Mouse (Mus musculus) B cell, adult 2 months (primary cell): ENCODE measurements around the gene Foxp1.

Source experiments
- DNase-seq, 2 experiments: peaks; one replicate each; pipeline ENCODE4 v3.0.0; 2022

Foxp1 gene

GRCm38 (mm10) chr6:99519806-99520675, 2.5 kb downstream of the Foxp1 start:
- DNase-seq = peak; percentile 42 to 45

DNA sequence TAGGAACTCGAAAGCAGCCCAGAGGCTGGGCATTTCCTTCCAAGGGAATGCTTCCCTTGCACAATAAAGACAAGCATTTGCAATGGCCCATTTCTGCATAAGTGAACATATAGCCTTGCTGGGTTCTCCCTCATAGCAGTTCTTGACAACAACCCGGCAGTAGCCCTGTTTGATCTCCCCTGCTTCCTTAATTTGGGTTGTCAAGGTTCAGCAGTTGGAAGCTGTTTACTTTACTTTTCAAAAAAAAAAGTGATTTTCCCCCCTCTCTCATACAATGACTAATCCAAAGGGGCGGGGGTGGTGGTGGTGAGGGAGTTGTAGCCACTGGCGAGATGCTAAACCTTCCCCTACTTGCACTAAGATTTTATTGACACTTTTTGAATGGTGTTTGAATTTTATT, 3.5 kb downstream of the Foxp1 start:
- peak; percentile 12 to 16 for DNase-seq

DNA sequence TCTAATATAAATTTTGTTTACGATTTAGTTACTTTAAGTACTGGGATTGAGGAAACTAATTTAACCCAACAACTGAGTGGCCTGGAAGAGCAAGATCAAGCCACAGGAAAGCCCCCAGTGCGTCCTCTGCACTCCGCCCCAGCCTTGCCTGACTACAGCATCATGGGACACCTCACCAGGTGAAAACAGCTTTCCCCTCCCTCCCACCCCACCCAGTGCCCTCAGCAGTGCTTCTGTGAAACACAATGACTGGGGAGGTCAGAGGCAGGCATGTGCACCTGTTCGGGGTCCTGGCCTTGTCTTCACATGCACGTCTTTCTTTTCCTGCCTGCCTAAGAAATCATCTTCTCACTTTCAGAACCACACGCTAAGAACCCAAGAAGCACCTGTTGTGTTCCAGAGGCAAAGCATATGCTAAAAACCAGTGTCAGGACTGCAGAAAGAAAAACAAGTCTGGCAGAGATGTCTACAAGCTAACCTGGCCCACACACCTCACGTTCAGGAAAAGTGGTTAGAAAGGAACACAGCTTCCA, 6.8 kb downstream of the Foxp1 start:
- no peak for DNase-seq

- DNase-seq = no peak
These were observed 10.7 kb downstream of the Foxp1 start for GRCm38 (mm10) chr6:99511862-99512261.

GRCm38 (mm10) chr6:99509189-99509592, 13.3 kb downstream of the Foxp1 start:
- DNase-seq = no peak

DNA sequence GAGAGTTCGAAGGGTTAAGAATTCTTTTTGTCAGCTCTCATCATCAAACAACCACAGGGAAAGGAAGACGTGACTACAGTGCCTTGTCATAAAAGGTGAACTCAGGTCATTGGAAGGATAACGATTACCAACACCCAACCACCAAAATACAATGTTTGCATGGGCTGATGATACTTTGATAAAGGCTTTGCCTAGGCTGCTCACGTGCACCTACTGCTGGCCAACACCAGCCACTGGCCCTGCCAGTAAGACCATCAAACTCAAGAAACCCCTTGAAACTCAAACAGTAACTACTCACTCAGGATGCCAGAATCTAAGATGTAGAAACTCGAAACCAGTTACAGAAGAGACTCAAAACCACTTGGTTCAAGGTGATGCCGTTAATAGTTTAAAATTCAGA, 15.7 kb downstream of the Foxp1 start:
- DNase-seq = peak in 1 of 2 experiments; percentile 49

DNA sequence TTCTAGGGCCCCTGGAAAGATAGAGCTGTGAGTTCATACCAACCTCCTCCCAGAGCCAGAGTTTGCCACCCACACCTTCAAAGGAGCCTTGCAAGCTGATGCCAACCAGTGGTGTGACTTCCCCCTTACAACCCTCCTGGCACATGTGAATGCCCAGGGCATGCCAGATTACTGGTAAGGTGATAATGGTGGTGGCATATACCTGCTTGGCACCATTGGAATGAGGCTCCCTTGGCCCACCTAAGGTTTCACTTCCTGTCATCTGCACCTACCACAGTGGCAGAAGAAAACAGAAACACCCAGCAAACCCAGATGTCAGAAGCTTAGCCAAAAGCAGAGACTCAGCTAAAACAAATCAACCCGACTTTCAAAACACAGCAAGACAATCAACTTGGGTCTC, 18.8 kb downstream of the Foxp1 start:
- no peak for DNase-seq

- DNase-seq = no peak
These were observed 19.8 kb downstream of the Foxp1 start for GRCm38 (mm10) chr6:99502727-99503126.

- DNase-seq = no peak
These were observed 20.2 kb downstream of the Foxp1 start for GRCm38 (mm10) chr6:99502314-99502713.

GRCm38 (mm10) chr6:99500570-99501270, 21.8 kb downstream of the Foxp1 start:
- DNase-seq = no peak

- DNase-seq = no peak
These were observed 24.4 kb downstream of the Foxp1 start for GRCm38 (mm10) chr6:99498082-99498481.

- no peak for DNase-seq
These were observed 26.4 kb downstream of the Foxp1 start for GRCm38 (mm10) chr6:99496114-99496513.

DNA sequence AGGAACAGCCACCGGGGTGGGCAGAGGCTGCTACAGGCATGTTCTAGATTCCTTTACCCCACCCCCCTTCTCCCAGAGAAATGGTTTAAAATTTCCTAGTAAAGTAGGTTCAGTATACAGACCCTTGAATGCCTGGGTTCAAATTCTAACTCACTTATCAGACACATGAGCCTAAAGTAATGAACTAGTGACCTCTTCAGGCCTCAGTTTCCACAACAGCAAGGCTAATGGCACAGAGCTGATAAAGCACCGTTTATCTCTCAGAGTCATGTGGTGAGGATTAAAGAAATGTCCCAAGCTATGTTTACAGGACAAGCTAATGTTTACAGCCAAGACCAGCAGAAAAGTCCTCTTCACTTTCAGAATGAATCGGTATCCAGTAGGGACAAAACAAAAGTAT, 29.6 kb downstream of the Foxp1 start:
- DNase-seq = no peak

DNA sequence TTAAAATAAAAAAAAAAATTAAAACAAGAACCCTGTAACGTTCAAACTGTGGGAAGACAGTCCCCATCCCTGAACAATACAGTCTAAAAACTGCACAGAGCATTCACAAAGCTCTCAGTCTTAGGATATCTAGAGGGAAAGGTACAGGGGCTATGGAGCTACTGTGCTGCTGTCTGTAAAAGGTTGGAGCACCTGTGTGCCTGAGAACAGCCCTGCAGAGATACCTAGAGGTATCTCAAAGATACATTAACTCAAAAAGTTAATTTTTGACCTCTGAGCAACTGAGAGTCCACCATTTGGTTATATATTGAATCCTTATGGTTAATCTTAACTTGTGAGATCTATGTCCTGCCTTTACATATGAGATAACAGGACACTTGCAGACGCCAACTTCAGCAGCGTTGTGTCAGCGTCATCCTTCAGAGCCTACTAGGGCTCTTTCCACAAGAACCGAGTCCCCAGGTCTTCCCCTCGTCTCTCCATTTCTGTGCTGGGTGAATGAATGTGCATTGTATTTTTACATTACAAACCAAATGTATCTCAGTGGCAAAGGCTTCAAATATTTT, 30.5 kb downstream of the Foxp1 start:
- DNase-seq = no peak

DNA sequence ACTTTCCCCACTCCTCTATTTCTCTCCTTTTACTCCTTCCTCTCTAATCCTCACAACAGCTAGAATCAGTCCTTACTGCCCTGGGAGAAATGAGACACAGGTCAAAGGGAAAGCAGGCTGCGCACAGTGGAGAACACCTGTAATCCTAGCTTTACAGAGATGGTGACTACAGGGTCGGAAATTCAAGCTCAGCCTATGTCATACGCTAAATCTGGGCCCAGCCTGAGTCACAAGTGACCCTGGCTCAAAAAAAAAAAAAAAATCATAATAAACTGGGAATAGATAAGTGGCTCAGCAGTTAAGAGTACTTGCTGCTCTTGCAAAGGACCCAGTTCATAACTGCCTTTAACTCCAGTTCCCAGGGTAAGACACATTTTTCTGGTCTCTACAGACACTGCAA, 31.4 kb downstream of the Foxp1 start:
- no peak for DNase-seq

GRCm38 (mm10) chr6:99489900-99490648, 32.4 kb downstream of the Foxp1 start:
- no peak for DNase-seq

- DNase-seq = no peak
These were observed 33.1 kb downstream of the Foxp1 start for GRCm38 (mm10) chr6:99489423-99489822.

- DNase-seq = peak in 1 of 2 experiments; percentile 11
These were observed 36.5 kb downstream of the Foxp1 start for GRCm38 (mm10) chr6:99485884-99486640.

GRCm38 (mm10) chr6:99485217-99485883, 37.2 kb downstream of the Foxp1 start:
- peak; percentile 51 to 54 for DNase-seq

GRCm38 (mm10) chr6:99484884-99485216, 37.7 kb downstream of the Foxp1 start:
- DNase-seq = no peak

- no peak for DNase-seq
These were observed 38.3 kb downstream of the Foxp1 start for GRCm38 (mm10) chr6:99484197-99484725.
